Mouse (Mus musculus) gastrocnemius, postnatal 25 days (tissue): Measurements from ENCODE around the gene Ntrk3. TPM values are rescaled to one million over a fixed set of nuclear protein-coding genes. Genes with fewer than 3 reads are reported as not detected.

Experiments used
- DNase-seq: peaks from one replicate; pipeline ENCODE4 v3.0.0; 2022
- total RNA-seq, 2 experiments: library from RNA; stranded (reverse); gene quantifications; 1 replicate in 1 of 2; 2 replicates in 1 of 2; pipeline ENCODE4 v1.2.3; 2021

Gene Ntrk3
- total RNA-seq, 2 experiments from 2014 or later: 0.90 to 2.1 TPM

DNA sequence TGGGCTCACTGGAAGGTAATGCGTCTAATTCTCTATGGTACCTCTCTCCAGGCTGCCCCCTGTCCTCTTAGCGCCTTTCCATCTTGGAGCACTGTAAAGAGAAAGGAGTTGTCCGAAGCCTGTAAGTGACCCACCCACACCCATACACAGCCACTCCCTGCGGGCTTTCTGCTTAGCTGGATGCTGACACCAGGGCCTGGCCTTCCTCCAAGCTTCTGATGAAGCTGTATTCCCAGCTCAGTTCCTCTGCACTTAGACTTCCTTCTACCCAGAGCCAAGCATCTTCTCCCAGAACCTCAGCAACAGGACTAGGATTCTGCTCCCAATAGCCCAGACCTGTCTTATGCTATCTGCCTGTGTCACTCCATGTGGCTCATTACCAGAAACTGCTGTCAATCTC lies 114.1 kb downstream of the Ntrk3 start:
- DNase-seq: peak; percentile 11

DNA sequence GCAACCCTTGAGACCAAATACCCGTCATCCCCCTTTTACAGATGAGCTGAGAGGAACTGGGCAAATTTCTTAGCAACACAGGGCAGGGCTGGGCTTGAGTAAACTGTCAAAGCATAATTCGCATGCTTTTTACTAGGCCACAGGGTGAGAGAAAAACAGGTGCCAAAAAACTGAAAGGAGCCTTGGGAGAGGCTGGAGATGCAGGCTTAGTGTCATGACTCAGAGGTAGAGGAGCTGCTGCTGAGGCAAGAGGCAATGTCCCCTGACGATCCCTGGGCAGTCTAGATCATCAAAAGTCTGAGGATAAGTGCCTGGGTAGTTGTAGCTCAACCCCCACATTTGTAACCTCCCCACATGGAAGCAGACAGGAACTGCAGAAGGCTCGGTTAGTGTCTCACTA lies 116.7 kb downstream of the Ntrk3 start:
- DNase-seq: no peak

DNA sequence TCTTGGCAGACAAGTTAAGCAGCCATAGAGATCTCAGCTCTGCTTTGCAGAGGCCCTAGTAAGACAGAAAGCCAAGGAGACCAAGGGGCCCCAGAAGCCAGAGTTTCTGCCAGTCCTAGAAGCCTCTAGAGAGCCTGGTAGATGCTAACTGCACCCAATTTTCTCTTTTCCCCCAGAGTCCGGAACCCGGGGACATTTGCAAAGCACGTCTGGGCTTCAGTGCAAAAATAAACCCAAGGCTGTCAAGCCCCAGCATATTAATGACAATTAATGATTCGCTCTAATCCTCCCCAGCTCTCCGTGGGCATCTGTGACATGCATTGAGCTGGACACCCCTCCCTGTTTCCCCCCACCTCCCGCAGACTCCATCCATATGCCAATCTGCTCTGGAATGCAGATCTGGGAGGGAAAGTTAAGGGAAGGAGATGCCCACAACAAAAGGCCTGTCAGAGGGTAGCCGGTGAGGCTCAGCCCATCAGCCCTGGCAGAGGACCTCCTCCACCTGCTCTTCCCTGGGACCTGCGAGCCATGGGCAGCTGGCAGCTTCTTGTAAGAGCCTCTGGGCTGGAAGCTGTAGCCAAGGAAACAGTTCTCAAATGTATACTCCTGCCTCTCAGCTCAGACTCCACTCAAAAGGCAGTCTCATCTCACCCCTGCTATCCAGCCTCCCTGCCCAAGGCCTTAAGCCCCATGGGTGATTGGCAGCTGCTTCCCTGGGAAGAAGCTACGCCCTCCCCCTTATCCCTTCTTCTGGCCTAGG lies 117.8 kb downstream of the Ntrk3 start:
- DNase-seq: no peak

DNA sequence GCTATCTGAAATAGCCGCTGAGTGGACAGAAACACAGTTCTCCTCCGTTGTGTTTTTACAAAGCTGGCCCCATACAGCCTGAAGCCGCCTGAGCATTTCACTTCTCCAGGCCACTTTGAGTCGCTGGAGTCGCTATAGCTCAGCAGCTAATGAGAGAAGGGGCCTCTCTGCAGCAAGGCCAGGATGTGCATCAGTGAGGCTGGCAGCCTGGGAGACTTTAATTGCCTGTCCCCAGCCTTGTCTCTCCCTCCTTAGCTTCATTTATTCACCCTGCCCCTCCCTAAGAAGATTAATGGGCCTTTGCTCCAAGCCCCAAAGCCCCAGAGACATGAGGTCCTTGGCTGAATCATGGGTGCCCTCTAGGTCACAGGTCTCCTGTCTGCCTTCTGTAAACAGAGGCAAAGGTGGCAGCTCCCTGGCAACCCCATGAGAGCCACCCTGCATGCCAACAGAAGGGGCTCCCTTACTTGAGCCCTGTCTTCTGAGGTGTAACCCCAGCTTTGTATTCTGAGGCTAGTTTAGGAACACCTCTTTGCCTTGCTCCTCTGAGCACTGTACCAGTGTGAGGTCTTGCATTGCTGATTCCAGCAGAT lies 132.2 kb downstream of the Ntrk3 start:
- no peak for DNase-seq

DNA sequence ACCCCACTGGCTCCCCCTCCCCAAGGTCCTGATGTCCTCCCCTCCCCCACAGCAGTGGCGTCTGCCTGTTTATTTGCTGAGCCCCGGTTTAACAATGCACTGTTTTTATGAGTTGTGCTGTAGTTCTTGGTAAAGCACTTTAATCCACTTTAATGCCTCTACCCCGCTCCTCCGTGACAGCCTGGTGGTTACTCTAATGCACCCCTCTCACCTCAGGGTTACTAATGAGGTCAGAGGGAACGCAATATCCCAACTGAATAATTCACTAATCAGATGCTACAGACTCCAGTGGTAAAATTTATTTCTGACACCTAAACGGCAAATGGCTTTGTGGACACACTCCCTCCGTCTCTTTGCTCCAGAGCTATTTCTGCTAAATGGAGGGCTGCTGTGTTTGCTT lies 133.9 kb downstream of the Ntrk3 start:
- DNase-seq: no peak

DNA sequence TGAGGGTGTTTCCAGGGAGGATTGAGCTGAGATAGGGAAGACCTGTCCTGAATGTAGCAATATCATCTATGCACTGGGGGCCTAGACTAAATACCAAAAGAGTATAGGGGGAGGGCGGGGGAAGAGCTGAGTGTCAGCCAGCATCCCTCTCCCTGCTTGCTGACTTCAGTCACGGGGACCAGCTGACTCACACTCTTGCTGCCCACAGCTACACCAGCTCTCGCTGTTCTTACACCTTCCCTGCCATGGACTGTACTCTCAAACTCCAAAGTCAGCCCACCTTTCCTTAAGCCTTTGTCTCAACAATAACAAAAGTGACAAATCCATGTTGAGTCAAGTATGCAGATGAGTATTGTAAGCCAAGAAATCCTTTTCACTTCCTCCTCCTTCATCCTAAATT lies 136.0 kb downstream of the Ntrk3 start:
- no peak for DNase-seq

DNA sequence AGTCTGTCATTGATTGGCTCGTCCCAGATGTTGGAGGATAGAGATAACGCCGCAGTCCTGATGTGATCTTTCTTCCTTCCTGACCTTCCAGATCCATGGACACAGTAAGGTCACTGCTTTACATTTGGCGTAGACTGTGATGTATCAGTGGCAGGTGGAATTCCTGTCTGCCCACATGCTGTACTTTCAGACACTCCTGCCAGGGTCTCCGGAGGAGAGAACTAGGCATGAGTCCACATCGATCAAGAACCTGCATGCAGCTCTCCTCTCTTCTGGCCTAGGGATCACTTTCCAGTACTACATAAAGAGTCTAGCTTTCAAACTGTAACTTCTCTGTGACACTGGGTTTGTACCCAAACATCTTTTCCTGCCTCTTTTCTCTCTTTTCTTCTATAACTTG lies 136.9 kb downstream of the Ntrk3 start:
- no peak for DNase-seq

DNA sequence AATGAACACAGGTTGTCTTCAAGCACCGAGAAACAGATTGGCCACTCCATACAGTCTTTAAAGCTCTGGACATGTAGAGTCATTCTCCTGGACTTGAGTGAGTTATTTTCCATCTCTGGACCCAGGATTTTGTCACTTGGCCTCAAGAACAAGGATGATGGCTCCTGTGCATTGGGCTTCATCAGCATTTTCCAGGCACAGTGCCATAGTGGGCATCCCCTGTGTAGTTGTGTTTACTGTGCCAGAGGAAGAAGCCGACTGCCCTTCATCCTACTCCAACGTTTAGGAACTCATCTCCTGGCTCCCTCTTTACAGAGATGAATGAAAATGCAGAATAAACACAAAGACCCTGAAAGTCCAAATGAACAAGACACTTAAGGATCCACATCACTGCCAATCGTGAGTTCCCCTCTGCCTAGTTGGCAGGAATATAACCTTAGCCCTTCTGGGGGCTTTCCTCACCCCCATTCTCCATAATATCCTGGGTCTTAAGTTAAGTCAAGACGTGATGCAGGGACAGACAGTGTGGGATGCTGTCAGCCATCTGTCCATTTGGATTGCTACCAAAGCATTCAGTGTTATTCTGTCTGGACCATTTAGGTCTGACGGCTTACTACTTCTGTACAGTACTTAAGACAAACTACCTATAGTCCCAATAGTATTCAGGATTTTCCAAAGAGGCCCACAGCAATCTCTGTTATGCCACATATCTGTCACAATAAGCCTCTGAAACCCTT lies 137.7 kb downstream of the Ntrk3 start:
- no peak for DNase-seq

DNA sequence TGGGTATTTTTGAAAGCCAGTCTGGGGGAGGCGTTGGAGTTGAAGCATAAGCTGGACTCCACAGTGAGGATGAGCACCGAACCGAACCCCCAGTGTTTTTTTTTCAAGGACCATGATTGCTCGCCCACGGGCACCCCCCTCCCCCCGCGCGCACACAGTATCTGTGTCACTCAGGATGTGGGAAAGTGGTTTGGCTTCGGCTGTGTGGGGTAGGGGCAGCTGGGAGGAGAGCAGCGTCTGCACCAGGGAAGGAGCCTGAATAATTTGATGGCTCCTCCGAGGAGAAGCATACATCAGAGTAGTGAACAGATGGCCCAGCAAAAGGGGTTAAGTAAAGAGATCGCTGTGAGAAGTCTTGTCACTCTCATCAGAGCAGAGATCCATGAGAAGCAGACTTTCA lies 139.7 kb downstream of the Ntrk3 start:
- DNase-seq: no peak

DNA sequence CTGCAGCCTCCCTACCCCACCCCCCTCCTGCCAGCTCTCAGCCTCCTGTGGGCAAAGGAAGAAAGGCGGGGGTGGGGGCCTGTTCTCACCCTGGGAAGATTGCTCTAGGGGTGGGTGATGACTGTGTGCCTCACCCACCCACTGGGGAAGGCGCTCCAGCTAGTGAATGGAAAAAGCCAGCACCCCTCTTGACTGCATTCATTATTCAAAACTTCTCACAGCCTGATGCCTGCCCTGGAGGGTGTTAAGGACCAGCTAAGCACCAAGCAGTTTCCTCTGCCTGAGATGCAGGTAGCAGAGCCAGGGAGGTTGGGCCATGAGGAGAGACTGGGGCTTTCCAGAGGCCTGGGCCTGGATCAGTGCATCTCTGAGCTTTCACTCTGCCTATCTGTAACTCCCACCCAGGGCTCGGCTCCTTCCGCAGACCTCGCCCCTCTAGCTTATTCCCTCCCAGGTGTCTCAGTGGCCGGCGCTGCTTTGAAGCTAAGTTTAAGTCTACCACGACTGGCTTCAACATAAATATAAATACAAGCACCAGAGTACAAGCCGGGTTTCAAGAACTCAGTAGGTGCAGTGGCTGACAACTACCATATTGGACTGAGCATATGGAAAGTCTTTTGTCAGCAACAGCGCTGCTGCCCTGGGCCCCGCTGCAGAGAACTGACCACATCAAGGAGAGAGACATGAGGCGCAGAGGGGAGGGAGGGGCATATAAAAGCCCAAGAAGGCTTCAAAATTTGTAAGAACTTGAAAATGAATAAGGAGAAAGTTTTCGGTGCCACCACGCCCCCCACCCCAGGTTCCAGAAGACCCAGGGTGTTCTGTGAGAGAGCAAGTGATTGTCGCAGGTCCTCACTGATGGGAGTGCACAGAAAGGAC lies 140.3 kb downstream of the Ntrk3 start:
- no peak for DNase-seq

DNA sequence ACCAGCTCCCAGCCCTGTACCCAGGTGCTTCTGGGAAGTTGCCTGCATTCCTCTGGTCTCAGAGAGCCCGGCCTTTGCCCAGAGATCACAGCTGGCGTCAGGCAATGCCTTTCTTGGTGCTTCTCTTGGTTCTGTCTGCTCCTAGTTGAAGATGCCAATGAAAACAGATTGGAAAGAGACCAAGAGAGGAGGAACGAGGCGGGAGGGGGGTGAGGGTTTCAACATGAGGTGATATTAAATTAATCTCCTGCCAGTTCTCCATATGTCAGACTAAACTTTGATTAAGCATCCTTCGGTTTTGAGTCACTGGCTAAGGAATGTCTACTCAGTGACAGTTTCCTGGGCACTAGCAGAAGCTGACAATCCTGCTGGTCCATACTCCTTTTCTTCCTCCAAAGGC lies 141.3 kb downstream of the Ntrk3 start:
- no peak for DNase-seq

DNA sequence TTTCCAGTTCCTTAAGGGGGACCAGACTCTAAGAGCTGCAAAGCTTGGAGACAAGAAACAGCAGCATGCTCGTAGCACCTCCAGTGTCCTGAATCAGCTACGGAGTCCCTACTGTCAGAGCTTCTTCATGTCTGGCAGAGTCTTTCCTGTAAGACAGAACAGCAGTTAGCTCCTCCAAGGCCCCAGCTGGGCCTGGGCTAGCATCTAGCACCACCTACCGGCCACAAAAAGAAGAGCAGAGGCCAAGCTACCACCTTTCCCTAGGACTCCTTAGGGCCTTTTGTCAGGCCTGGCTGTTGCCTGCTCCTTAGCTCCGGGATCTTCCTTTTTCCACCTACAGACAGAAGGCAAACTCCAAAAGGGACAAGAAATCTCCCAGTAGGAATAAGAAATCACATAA lies 141.9 kb downstream of the Ntrk3 start:
- DNase-seq: peak; percentile 48

DNA sequence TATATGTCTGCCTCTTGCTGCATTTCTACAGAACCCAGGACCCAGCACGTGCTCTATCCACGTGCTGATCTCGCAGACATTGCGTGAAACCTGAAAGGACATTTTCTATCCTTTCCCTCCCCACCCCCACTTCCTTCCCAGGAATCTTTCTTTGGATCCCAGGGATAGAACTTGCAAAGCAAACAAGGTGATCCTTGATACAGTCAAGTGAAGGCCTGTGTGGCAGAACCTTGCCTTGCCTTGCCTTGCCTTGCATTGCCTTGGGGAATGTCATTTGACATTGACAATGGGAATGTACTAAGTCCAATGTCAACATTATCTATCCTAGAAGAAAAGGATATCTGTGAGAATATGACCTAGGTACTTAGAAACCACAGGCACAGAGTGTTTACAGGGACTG lies 144.9 kb downstream of the Ntrk3 start:
- no peak for DNase-seq

DNA sequence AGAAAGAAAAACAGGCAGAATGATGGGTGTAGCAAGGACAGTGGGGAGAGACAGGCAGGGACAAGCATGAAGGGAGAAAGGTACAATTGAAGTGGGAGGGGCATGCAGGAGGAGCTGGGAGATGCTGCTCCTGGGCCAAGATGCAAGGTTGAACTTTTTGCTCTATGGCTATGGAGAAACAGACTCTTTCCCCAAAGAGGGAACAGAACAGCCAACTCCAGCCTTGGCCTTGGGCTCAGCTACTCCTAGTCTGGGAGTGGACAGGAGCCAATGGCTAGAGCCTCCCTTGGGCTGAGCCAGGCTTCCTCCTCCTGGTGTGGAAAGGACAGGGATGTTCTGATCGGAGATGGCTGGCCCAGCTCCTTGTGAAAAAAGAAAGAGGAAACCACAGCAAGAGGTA lies 145.6 kb downstream of the Ntrk3 start:
- no peak for DNase-seq

DNA sequence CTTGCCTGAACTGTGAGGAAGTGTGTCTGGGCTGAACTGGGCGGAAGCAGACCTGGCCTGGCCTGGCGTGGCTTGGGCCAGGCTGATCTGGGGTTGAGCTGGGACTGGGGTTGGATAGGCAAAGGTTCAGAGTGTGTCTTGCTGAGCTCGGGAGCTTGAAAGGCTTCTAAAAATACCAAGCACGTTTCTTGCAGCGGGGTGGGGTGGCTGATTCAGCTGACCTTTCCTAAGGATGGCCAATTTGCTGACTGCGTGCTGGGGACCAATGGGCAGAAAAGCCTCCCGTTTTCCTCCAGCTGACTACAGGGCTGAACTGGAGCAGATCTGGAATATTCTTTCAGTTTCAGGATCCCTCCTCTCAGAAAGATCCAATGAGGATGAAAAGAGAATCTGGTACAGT lies 148.0 kb downstream of the Ntrk3 start:
- no peak for DNase-seq

DNA sequence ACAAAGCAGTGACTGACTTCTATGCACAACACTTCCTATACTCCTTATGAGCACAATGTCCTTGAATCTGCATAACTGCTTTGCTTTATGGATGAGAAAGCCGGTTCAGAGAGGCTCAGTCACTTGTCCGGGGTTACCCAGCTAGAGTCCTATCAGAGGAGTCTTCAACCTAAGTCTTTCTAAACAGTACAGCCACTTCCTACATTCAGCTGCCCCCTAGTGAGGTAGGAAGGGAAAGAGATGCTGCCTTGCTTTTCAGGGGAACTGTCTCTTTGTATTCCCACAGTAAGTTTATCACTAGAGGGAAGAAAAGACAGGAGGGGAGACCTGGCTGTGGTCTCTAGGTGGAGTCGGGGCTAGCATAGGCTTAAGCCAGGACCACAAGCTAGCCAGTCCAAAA lies 151.0 kb downstream of the Ntrk3 start:
- DNase-seq: no peak

DNA sequence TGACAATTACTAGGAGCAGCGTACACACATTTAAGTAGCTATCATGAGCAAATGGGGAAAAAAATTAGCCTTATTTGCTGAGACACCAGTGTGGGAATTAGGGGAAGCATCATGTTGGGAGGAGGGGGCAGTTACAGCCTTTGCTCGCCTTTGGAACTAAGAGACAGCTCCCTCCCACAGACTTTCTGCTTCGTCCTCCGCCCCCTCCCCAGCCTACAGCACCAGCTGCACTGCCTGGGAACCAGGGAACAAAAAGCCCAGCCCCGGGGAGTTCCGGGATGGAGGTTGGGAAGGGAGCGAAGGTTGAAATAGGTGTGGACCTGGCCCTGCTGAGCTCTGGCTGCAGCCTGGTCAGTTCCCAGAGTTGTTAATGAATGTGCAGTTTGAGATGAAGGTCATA lies 151.9 kb downstream of the Ntrk3 start:
- no peak for DNase-seq

DNA sequence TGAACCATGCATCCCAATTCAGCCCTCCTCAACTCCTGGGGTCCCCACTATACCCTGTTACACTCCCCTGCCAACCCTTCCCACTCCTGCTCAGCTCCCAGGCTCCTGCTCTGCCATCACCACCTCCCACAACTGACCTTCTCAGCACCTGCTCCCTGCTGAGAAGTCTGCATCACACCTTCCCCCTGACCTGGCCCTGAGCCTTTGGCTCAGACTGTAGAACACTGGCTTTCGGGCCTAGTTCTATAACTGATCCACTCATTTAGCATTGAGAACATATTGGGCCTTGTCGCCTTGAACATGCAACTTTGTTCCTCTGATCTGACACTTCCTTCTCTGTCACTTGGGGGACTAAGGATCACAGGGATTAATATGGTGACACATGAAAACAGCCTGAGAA lies 152.9 kb downstream of the Ntrk3 start:
- DNase-seq: no peak

DNA sequence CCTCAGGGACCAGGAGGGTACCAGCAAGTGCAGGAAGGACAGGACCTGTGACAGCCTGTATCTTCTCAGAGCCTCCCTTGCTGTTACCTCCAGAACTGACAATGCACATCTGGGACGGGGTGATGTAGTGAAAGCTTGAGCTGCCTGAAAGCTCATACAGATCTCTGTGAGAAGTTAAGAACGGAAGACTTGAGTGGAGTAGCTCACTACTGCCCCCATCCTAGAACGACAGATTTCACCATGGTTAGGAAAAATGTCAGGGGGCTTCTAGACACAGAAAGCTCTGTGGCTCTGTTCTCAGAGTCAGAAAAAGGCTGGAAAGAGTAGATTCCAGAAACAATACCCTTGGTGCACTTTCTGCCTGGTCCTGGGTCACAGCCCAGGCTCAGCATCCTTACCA lies 153.3 kb downstream of the Ntrk3 start:
- no peak for DNase-seq

DNA sequence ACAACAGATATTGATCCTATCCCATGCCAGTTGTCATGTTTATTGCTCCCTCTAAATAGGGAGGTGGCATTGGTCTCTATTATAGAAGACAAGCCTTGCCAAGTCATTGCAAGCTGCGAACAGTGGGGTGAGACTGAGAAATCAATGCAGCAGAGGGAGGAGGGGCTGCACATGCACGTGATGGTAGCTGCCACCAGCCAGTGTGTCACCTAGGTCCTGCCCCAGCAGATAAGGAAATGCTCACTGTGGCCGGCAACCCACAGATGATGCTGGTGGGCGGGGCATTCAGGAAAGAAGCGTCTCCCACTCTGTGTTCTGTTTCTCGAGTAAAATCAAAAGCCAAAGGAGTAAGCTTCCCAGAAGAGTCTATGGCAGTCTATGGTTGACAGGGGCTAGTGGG lies 154.1 kb downstream of the Ntrk3 start:
- no peak for DNase-seq

DNA sequence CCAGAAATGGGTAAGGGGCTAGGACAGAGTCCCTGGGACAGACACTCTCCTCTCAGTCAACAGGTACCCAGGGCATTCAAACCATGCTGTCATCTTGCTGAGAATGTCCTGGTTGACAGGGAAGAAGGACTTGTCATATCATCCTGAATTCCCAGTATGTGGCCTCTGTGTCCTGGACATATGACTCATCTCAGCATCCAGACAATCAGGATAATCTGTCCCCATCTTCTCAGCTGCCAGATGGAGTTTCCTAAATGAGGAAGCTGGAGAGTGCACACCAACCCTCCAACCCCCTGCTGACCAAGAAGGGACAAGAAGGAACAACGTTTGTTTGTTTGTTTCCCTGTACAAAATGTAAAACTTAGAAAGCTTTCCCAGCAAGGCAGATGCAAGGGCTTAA lies 156.5 kb downstream of the Ntrk3 start:
- no peak for DNase-seq

DNA sequence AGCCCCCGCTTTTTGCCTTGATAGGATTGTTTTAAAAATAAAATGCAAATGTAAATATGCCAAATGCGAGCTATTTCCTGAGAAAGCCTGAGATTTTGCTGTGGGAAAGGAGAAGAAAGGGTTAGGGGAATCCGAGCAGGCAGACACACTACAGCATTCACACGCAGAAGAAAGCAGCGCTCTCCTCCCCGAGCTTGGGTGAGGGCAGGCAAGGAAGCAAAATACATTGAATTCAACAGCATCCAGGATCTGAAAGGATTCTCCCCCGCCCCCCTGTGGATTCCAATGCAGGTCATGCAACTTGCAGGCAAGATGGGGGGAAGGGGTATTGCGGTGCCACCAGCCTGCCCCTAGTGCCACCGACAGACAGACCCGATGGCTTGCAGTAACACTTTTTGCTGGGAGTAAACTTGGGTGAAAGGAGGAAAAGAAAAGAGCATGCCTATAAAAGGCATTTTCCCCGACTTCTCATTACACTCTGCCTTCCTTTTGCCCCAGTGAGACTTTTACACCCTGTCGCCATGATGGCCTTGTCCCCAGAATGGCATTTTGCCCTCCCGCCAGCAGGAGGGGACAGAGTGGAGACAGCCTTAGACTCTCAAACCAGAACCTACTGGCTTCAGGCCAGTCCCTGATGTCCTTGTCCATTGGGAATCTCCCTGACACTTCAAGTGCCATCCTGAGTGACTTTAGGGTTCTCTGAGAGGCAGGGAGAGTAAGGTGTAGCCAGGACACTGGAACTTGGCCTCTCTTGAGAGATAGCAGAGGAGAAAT lies 158.2 kb downstream of the Ntrk3 start:
- no peak for DNase-seq
